Mouse (Mus musculus) megakaryocyte-erythroid progenitor cell, adult 5-6 weeks (primary cell): ENCODE results near the gene Trem2. TPM values are rescaled to one million over a fixed set of nuclear protein-coding genes. Genes with fewer than 3 reads are reported as not detected.

Source experiments
- ATAC-seq: replicated peaks from 2 replicates; pipeline ENCODE4 v1.8.0; 2016; ENCODE audit warnings: mild to moderate bottlenecking, inconsistent platforms; ENCODE audit not compliant: severe bottlenecking, poor library complexity, low FRiP score, low TSS enrichment
- total RNA-seq, 2 experiments: library from RNA; stranded (forward) in 1 of 2; stranded (reverse) in 1 of 2; fragments of 200-1000, 215-1000 nt in 1 of 2; fragments of >200 nt in 1 of 2; fragmentation: Nextera tagmentation in 1 of 2; gene quantifications; 2 replicates each; pipeline ENCODE4 v1.2.3; 2014 to 2017

Gene Trem2
- total RNA-seq, 2 experiments from 2014 or later = not detected

GRCm38 (mm10) chr17:48391446-48391845, 45.2 kb downstream of the Trem2 start:
- ATAC-seq = no peak

GRCm38 (mm10) chr17:48392616-48393015, 46.4 kb downstream of the Trem2 start:
- ATAC-seq = no peak

- ATAC-seq = no peak
These were observed 55.5 kb downstream of the Trem2 start for GRCm38 (mm10) chr17:48401710-48402109.

GRCm38 (mm10) chr17:48402751-48403150, 56.5 kb downstream of the Trem2 start:
- no peak for ATAC-seq

Other genes starting within 250 kb of the Trem2 start
- gene 9830107B12Rik, start 200.1 kb upstream of the Trem2 start, total RNA-seq (2014; fragmentation: Nextera tagmentation) = 0.72 TPM in 1 of 2 replicates, not detected in the other
- not detected in 2 replicates for gene 9830107B12Rik, start 200.1 kb upstream of the Trem2 start, total RNA-seq (2017)
- gene A530064D06Rik, start 179.1 kb upstream of the Trem2 start, total RNA-seq (2014; fragmentation: Nextera tagmentation) = not detected in 2 replicates
- not detected in 2 replicates for gene A530064D06Rik, start 179.1 kb upstream of the Trem2 start, total RNA-seq (2017)
- not detected in 2 replicates for gene Trem1, start 113.6 kb upstream of the Trem2 start, total RNA-seq (2014; fragmentation: Nextera tagmentation)
- 0.27 and 0.94 TPM in 2 replicates for gene Trem1, start 113.6 kb upstream of the Trem2 start, total RNA-seq (2017)
- 3.8 TPM in 1 of 2 replicates, not detected in the other for gene Trem3, start 98.6 kb upstream of the Trem2 start, total RNA-seq (2014; fragmentation: Nextera tagmentation)
- 0.84 TPM in 1 of 2 replicates, not detected in the other for gene Trem3, start 98.6 kb upstream of the Trem2 start, total RNA-seq (2017)
- gene Treml4, start 82.1 kb upstream of the Trem2 start, total RNA-seq (2014; fragmentation: Nextera tagmentation) = not detected in 2 replicates
- gene Treml4, start 82.1 kb upstream of the Trem2 start, total RNA-seq (2017) = 0.46 TPM in 1 of 2 replicates, not detected in the other
- 39.3 and 64.8 TPM in 2 replicates for gene Treml2, start 46.9 kb upstream of the Trem2 start, total RNA-seq (2014; fragmentation: Nextera tagmentation)
- gene Treml2, start 46.9 kb upstream of the Trem2 start, total RNA-seq (2017) = 23.7 and 37.2 TPM in 2 replicates
- gene B430306N03Rik, start 30.3 kb upstream of the Trem2 start, total RNA-seq (2014; fragmentation: Nextera tagmentation) = 0.12 TPM in 1 of 2 replicates, not detected in the other
- 0.28 TPM in 1 of 2 replicates, not detected in the other for gene B430306N03Rik, start 30.3 kb upstream of the Trem2 start, total RNA-seq (2017)
- gene Treml1, start 13.5 kb downstream of the Trem2 start, total RNA-seq (2014; fragmentation: Nextera tagmentation) = 1.0 and 1.7 TPM in 2 replicates
- 5.2 and 12.9 TPM in 2 replicates for gene Treml1, start 13.5 kb downstream of the Trem2 start, total RNA-seq (2017)
- gene Nfya, start 63.5 kb downstream of the Trem2 start, total RNA-seq (2014; fragmentation: Nextera tagmentation) = 89.3 and 113 TPM in 2 replicates
- 32.8 and 55.7 TPM in 2 replicates for gene Nfya, start 63.5 kb downstream of the Trem2 start, total RNA-seq (2017)
- 56.0 and 61.4 TPM in 2 replicates for gene Oard1, start 63.6 kb downstream of the Trem2 start, total RNA-seq (2014; fragmentation: Nextera tagmentation)
- 76.9 and 90.2 TPM in 2 replicates for gene Oard1, start 63.6 kb downstream of the Trem2 start, total RNA-seq (2017)
- 1.7 TPM in 1 of 2 replicates, not detected in the other for gene Apobec2, start 86.5 kb downstream of the Trem2 start, total RNA-seq (2014; fragmentation: Nextera tagmentation)
- 0.30 TPM in 1 of 2 replicates, not detected in the other for gene Apobec2, start 86.5 kb downstream of the Trem2 start, total RNA-seq (2017)
- gene Tspo2, start 105.1 kb downstream of the Trem2 start, total RNA-seq (2014; fragmentation: Nextera tagmentation) = 192 and 203 TPM in 2 replicates
- 86.3 and 160 TPM in 2 replicates for gene Tspo2, start 105.1 kb downstream of the Trem2 start, total RNA-seq (2017)
- 4.2 and 7.1 TPM in 2 replicates for gene Unc5cl, start 108.5 kb downstream of the Trem2 start, total RNA-seq (2014; fragmentation: Nextera tagmentation)
- 5.1 and 5.7 TPM in 2 replicates for gene Unc5cl, start 108.5 kb downstream of the Trem2 start, total RNA-seq (2017)